Mouse (Mus musculus) bone marrow macrophage, adult 2 months (primary cell): ENCODE results near the gene Dbr1.

Source experiments
- CTCF ChIP-seq: IDR thresholded peaks from 2 replicates; pipeline ENCODE4 v1.5.1; 2012; ENCODE audit warnings: low read depth, mild to moderate bottlenecking, low read length, moderate library complexity
- POLR2A ChIP-seq: IDR thresholded peaks from 2 replicates; pipeline ENCODE4 v1.6.1; 2012; ENCODE audit warnings: mild to moderate bottlenecking, low read depth, low read length, borderline replicate concordance

GRCm38 (mm10) chr9:99591144-99591543 lies 15.5 kb downstream of the Dbr1 start:
- TF ChIP-seq CTCF (no peak), POLR2A (no peak)
